Mouse (Mus musculus) heart, postnatal 0 days (tissue): ENCODE data around the gene Impad1. TPM values are rescaled to one million over a fixed set of nuclear protein-coding genes. Genes with fewer than 3 reads are reported as not detected.

ENCODE experiments used
- ATAC-seq: fragments of 200-750 bp; cut with Nextera tagmentation; 2 replicates; pipeline ENCODE4 v1.8.0; 2017; ENCODE audit warnings: low read depth, moderate number of reproducible peaks, moderate library complexity; ENCODE audit not compliant: insufficient read depth
- DNase-seq: peaks from one replicate; pipeline ENCODE4 v3.0.0-alpha.2; 2016; ENCODE audit warnings: low spot score
- H3K27ac ChIP-seq: fragments of 300-500 bp; sonication (generic); 2 replicates; pipeline ENCODE4 v1.5.1; 2014; ENCODE audit warnings: low read depth, mild to moderate bottlenecking
- H3K27me3 ChIP-seq: fragments of 300-500 bp; sonication (generic); 2 replicates; pipeline ENCODE4 v1.6.1; 2014; ENCODE audit warnings: low read length, mixed read lengths; ENCODE audit not compliant: control insufficient read depth, insufficient read depth
- H3K36me3 ChIP-seq: fragments of 300-500 bp; sonication (generic); replicated peaks from 2 replicates; pipeline ENCODE4 v1.6.1; 2014; ENCODE audit warnings: low read length, mixed read lengths; ENCODE audit not compliant: control insufficient read depth, insufficient read depth
- H3K4me1 ChIP-seq: fragments of 300-500 bp; sonication (generic); 2 replicates; pipeline ENCODE4 v1.6.1; 2014; ENCODE audit warnings: antibody characterized with exemption; ENCODE audit not compliant: control insufficient read depth, insufficient read depth
- H3K4me2 ChIP-seq: fragments of 300-500 bp; sonication (generic); 2 replicates; pipeline ENCODE4 v1.6.1; 2014; ENCODE audit warnings: low read depth, mild to moderate bottlenecking, low read length, moderate library complexity
- H3K4me3 ChIP-seq: fragments of 300-500 bp; sonication (generic); 2 replicates; pipeline ENCODE4 v1.5.1; 2014; ENCODE audit warnings: low read depth, low read length
- H3K9ac ChIP-seq: fragments of 300-500 bp; sonication (generic); replicated peaks from 2 replicates; pipeline ENCODE4 v1.6.1; 2014; ENCODE audit warnings: low read depth, low read length, mixed read lengths
- H3K9me3 ChIP-seq: fragments of 300-500 bp; sonication (generic); replicated peaks from 2 replicates; pipeline ENCODE4 v1.6.1; 2016; ENCODE audit warnings: low read length; ENCODE audit not compliant: control insufficient read depth
- CTCF ChIP-seq: IDR thresholded peaks from 2 replicates; pipeline ENCODE4 v1.5.1; 2016; ENCODE audit warnings: antibody characterized with exemption, control low read depth, low read depth
- EP300 ChIP-seq: IDR thresholded peaks from 2 replicates; pipeline ENCODE4 v1.6.1; 2016; ENCODE audit warnings: antibody characterized with exemption, low read depth
- WGBS: fragments of 180-500 bp; shearing (Covaris S2); extraction: QIAGEN DNeasy Blood & Tissue Kit; methylation state at CpG from one replicate; pipeline ENCODE4 v1.1.7; 2014; 5-methylcytosine and 5-hydroxymethylcytosine counted together
- polyA plus RNA-seq: library from polyadenylated mRNA; unstranded; fragments of >200 nt; fragmentation: Nextera tagmentation; extraction: Ambion mirVana; gene quantifications from 2 replicates; pipeline ENCODE4 v1.2.1, GENCODE M21; 2015
- total RNA-seq: library from RNA; depleted of rRNA; stranded (reverse); fragments of >200 nt; gene quantifications from 2 replicates; pipeline ENCODE4 v1.2.3, GENCODE M21; 2014; ENCODE audit warnings: low replicate concordance

Impad1 gene
- total and polyA plus RNA-seq, 2 experiments from 2014 or later = 17.4 to 53.1 TPM

DNA sequence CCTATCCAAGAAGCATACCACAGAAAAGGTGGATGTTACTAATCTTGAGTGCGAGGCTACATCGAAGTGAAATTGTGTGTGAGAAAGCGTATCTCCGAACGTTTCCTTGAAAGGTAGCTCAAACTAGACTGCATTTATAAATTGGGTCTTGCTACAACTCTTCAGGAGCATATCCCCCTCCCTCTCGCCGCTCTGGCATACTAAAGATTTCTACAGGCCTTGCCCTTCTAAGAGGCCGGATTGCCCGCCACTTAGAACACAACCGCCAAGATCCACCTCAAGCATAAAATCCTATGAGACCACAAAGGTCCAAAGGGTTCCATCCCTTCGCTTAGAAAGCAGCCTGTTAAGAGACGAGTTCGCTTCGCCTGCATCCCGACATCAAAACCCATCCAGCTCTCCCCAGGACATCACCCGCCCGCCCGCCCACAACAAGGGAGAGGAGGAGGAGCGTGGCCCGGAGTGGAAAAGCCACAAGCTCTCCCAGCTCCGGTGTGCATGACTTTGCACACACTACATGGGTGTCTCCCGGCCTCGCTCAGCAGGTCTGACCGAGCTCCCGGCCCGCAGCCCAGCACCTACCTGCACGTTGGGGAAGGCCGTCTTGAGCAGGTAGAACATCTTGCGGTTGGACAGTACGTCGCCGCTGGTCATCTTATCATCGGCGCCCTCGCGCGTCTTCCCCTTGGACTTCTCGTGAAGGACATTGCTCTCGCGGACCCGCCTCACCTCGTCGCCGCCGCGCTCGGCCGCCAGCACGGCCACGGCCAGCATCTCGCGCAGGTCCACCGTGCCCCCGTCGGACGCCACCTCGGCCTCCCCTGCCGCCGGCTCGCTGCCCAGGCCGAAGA is 789 bp downstream of the Impad1 start:
- Histone ChIP-seq H3K9ac (peak overlapping the region; percentile 96), H3K4me3 (peak overlapping the region; percentile 99), H3K27me3 (no peaks in the 10 kb centered on the region), H3K4me1 (peaks cover 15% of the 10 kb centered on the region; the same call in 1 of the 2 replicates), H3K27ac (peak overlapping the region; percentile 89), H3K9me3 (no peaks in the 10 kb centered on the region), H3K36me3 (no peaks in the 10 kb centered on the region), H3K4me2 (peak overlapping the region; percentile 87)
- 2% methylated on average over 57 of the region's 61 CpGs for whole genome bisulfite sequencing
- ATAC-seq = peak; percentile 73
- DNase-seq = peak; percentile 24
- TF ChIP-seq EP300 (no peak), CTCF (no peak)

DNA sequence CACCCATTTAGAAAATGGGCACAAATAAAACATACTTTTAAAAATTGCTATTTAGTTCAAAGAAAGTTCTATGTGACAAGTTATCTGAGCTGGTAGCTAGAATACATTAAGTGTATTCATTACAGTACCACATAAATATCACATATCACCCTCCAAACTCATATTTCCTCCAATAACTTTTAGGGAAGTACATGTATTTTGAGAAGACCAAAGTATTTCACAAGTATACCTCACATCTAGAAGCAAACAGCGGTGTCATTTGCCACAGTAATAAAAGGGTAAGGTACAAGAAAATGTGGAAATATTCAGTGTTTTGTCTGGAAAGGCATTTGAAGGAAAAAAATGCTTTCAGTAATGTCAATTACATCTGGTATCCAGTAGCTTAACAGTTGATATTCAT is 2.0 kb downstream of the Impad1 start:
- H3K9me3 ChIP-seq = no peaks in the 10 kb centered on the region
- no peak overlapping the region for H3K4me3 ChIP-seq
- no peaks in the 10 kb centered on the region for H3K27me3 ChIP-seq
- whole genome bisulfite sequencing = 95% methylated on average over 1 of the region's 1 CpGs
- H3K27ac ChIP-seq = no peak overlapping the region
- peaks cover 15% of the 10 kb centered on the region; the same call in 1 of the 2 replicates for H3K4me1 ChIP-seq
- H3K9ac ChIP-seq = no peak overlapping the region
- peak overlapping the region; percentile 87; the same call in 1 of the 2 replicates for H3K4me2 ChIP-seq
- DNase-seq (no peak), ATAC-seq (no peak)
- TF ChIP-seq CTCF (no peak), EP300 (no peak)
- no peaks in the 10 kb centered on the region for H3K36me3 ChIP-seq

DNA sequence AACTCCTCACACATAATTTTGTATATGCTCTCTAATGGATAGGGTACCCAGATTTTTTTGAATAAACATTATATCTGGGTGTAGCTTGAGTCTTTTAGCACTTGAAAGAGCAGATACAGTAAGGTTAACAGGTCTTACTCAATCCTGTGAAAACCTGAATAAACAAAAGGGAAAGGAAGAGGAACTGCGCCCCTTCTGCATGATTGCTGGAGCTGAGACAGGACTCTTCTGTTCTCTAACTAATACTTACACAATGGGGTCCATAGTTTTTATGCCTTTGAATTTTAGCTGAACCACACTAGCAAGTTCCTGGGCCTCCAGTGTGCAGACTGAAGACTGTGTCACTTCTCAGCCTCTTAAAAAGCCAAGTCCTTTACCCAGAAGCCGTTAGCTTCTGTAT is 8.0 kb downstream of the Impad1 start:
- Histone ChIP-seq H3K9me3 (0 out of 2 replicates have a peak, but pooled peaks cover 6% of the 10 kb centered on the region), H3K27me3 (no peaks in the 10 kb centered on the region), H3K4me3 (no peak overlapping the region), H3K9ac (no peak overlapping the region), H3K27ac (no peak overlapping the region), H3K36me3 (0 out of 2 replicates have a peak, but pooled peaks cover 4% of the 10 kb centered on the region), H3K4me1 (no peaks in the 10 kb centered on the region), H3K4me2 (no peak overlapping the region)
- no peak for TF ChIP-seq CTCF
- no peak for TF ChIP-seq EP300
- 89% methylated on average over 2 of the region's 2 CpGs for WGBS
- DNase-seq (no peak), ATAC-seq (no peak)

DNA sequence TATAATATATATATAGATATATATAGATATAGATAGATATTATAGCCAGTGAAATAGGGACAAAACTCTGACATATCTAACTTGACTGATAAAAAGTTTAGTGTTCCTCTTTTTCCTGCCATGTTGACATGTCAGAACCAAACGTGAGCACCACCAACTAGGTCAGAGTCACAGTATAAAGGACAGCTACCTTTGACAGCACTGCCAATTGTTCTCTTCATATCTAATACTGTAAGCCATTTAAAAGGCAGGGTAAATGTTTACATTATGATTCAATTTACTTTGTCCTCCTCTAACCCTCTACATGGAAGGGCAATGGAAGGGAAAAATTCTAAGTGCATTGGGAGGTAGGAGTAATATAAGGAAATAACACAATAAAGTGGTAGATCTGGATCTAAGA is 8.8 kb downstream of the Impad1 start:
- no peak for ATAC-seq
- H3K9me3 ChIP-seq = 0 out of 2 replicates have a peak, but pooled peaks cover 6% of the 10 kb centered on the region

DNA sequence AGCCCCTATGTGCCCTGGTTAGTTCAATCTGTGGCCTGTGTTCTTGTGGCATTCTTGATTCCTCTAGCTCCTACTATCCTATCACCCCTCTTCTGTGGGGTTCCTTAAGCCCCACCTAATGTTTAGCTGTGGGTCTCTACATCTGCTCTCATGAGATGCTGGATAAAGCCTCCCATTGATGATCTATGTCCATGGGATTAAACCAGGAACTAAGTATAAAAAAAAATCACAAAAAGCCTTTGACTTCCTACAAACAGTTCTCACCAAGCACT is 9.5 kb downstream of the Impad1 start:
- H3K9ac ChIP-seq = no peak overlapping the region
- H3K4me3 ChIP-seq = no peak overlapping the region
- no peak overlapping the region for H3K27ac ChIP-seq
- no peaks in the 10 kb centered on the region for H3K4me1 ChIP-seq
- no peak for TF ChIP-seq CTCF
- TF ChIP-seq EP300 = no peak
- no peak overlapping the region for H3K4me2 ChIP-seq
- H3K27me3 ChIP-seq = no peaks in the 10 kb centered on the region
- 0 out of 2 replicates have a peak, but pooled peaks cover 4% of the 10 kb centered on the region for H3K36me3 ChIP-seq
- H3K9me3 ChIP-seq = 0 out of 2 replicates have a peak, but pooled peaks cover 6% of the 10 kb centered on the region
- ATAC-seq (no peak), DNase-seq (no peak)

More for the DNA sequence above, 8.8 kb downstream of the Impad1 start:
- no peak overlapping the region for H3K9ac ChIP-seq
- TF ChIP-seq CTCF (no peak), EP300 (no peak)
- no peak overlapping the region for H3K4me3 ChIP-seq
- H3K4me2 ChIP-seq = no peak overlapping the region
- 0 out of 2 replicates have a peak, but pooled peaks cover 4% of the 10 kb centered on the region for H3K36me3 ChIP-seq
- DNase-seq = no peak
- H3K4me1 ChIP-seq = no peaks in the 10 kb centered on the region
- no peak overlapping the region for H3K27ac ChIP-seq
- H3K27me3 ChIP-seq = no peaks in the 10 kb centered on the region
- 41% methylated on average over 1 of the region's 1 CpGs for WGBS
